Mouse (Mus musculus) urinary bladder, postnatal 14 days (tissue): ENCODE results near the gene Olfr1395.

Source experiments
- DNase-seq: peaks from one replicate; pipeline ENCODE4 v3.0.0; 2021; ENCODE audit warnings: low spot score

The Olfr1395 gene

DNA sequence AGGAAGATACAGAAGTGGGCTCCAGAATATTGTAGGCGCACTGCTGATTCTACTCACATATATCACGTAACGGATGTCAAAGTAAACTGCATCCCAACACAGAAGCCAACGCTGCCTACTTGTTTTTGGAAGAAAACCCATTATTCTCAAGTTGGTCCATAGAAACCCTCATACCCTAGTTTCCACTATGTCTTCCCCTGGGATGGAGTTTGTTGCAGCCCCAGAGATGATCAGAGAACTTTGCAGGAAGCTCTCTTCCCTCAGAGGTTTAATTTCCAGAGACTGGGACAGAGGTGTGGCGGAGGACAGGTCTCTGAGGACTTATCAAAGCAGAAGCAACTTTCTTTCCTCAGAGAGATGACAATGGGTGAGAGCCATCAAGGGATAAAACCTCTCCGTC, at the start of gene Olfr1395:
Gene Olfr1395 (plus strand): TSS at position 301 of the 400 bp plus-strand sequence.
- DNase-seq: no peak

GRCm38 (mm10) chr11:49092786-49093185, 49.3 kb upstream of the Olfr1395 start:
- no peak for DNase-seq

DNA sequence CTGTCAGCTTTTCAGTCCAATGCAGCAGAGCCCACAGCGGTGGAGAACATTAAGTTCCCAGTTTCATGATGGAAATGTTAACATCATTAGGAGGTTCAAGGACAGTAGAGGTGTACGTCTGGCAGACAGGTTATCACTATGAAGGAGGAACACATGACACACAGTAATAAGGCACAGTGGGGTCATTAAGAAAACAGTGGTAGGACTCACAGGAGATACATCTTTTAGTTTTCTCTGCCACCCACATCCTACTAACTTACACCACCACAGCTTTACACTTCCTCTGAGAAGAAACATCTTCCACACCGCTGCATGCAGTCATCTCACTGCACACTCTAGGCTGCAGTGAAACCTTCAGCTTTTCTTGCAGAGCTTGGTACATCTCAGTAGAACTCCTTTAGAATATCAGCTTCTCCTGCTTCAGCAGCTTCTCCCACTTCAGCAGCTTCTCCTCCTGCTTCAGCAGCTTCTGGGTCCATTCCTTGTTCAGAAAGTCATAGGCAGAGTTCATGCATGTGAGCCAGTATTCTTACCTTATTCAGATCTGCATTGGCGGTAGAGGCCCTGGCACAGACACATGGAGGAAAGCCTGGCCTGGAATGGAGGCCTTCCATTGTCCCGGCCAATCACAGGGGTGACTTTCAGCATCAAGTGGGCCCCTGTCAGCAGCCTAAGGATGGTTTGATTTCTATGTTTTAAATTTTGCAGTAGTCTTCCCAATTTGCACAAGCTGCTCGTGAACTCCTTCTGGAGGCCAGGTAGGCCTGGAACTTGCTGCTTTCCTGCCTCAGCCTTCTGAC, 48.0 kb upstream of the Olfr1395 start:
- DNase-seq: no peak

- no peak for DNase-seq
These were observed 46.7 kb upstream of the Olfr1395 start for GRCm38 (mm10) chr11:49095367-49095766.

- no peak for DNase-seq
These were observed 41.7 kb upstream of the Olfr1395 start for GRCm38 (mm10) chr11:49100409-49100808.

GRCm38 (mm10) chr11:49101500-49101899, 40.6 kb upstream of the Olfr1395 start:
- no peak for DNase-seq

DNA sequence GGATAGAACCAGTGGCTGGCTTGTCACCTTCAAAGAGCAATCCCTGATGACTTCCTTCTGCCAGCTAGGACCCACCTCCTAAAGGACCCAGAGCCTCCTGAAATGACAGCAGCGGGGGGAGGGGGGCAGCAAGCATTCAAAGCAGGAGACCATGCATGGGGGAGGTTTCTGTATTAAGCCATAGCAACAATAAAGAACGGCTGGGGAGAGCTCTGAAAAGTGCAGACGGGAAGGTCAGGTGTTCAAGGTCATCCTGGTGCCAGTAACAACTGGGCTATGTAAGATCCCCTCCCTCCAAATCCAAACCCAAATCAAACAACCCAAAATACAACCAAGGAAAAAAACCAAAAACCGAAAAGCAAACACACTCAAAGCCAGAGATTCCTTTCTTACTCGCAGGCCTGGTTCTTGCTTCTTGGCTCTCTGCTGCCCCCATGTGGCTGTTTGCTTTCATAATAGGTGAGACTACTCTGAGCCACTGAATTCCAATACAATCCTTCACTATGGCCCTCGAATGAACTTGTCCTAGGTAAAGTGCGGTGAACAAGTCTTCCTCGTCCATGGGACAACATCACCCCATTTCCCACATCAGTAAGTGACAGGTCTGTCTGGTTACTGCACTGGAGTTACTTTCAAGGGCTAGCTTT, 38.9 kb upstream of the Olfr1395 start:
- peak; percentile 91 for DNase-seq

DNA sequence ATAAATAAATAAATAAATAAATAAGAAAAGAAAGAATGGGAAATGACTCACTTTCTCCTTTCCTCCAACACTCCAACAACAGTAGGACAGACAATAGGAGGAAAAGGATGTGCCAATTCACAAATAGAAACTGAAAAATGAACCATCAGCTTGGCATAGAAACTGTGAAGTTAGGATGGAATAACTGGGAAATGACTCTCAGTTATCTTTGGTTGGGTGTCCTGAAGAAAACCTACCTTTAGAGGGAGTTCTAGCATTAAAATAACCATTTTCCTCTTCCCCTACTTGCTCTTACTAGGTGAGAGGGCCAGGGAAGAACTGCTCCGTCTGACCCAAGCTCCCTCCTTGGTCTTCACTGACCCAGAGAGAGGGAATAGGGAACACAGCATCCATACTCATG, 36.3 kb upstream of the Olfr1395 start:
- no peak for DNase-seq

GRCm38 (mm10) chr11:49107650-49108537, 34.2 kb upstream of the Olfr1395 start:
- no peak for DNase-seq

GRCm38 (mm10) chr11:49108833-49109232, 33.2 kb upstream of the Olfr1395 start:
- DNase-seq: peak; percentile 29

- DNase-seq: no peak
These were observed 31.1 kb upstream of the Olfr1395 start for GRCm38 (mm10) chr11:49111000-49111399.

DNA sequence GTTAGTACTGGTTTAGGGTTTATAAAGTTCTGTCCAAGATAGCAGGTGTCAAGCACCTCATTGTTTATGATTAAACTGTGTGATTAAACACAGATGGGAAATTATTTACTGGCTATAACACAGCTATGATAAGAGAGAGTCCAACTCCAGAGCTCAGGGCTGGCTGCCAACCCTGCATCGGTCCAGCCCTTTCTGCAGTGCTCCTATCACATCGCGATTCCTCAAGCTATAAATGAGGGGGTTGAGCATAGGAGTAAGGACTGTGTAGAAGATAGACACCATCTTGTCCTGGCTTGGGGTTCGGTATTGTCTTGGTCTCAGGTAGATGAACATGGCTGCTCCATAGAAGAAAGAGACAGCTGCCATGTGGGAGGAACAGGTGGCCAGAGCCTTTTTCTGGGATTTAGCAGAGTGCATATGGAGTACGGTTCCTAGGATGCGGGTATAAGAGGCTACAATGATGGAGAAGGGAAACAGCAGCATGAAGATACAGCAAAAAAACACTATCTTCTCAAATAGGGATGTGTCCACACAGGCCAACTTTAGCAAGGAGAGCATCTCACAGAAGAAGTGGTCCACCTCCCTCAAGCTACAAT, 29.4 kb upstream of the Olfr1395 start:
- no peak for DNase-seq

DNA sequence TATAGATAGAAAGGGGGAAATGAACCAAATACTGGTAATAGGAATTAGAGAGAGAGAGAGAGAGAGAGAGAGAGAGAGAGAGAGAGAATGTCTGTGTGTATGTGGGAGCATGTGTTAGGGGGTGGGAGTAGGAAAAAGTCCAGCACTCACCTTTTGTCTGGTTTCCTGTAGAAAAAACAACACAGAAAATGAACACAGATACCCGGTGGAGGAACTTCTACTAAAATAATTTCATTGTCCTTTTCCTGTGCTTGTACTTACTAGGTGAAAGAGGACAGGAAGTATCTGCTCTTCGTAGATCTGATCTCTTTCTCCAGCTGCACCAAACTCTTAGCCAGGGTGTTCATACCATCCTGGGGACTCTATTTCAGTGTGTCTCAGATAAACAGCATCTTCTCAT, 27.9 kb upstream of the Olfr1395 start:
- DNase-seq: no peak

- DNase-seq: no peak
These were observed 27.3 kb upstream of the Olfr1395 start, which contains the start of gene Olfr1396 for GRCm38 (mm10) chr11:49114774-49115173. TSS of gene Olfr1396 (minus strand) at chr11:49114874.

- DNase-seq: no peak
These were observed 22.4 kb upstream of the Olfr1395 start for GRCm38 (mm10) chr11:49119635-49120034.

DNA sequence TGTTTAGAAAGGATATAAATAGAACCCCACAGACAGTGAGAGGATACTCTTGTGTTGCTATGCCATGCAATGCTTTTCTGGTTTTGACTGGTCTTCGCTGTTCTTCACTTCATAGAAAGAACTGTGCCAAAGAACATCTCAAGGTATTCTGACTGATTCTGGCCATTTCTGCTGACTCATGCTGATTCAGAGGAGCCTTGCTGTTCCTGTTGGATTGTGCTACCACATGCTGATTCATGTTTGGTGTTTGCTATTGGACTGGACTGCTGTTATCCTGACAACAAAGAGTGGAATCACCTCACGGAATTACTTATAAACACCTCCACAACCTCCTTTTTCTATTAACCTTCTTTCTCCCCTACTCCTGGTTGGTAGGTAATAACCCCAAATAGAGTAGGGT, 17.9 kb upstream of the Olfr1395 start:
- no peak for DNase-seq

DNA sequence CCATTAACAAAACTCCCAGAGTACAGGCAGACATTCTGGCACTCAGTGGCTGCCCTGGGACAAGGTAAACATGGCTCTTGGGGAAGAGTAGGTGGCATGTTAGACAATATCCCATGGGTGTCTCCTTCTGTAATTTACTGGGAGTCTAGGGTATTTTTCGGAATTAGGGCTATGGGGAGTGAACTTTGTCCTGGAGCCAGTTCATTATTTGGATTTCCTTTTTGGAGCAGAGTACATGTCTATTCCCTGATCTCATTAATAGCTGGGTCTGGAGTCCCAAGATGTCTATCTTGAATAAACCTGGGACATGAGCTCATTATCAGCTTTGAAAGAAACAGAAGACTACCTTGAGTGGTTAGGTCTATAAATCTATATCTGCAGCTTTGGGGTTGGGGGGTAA, 12.0 kb downstream of the Olfr1395 start, which contains the start of gene Olfr1394:
Gene Olfr1394 (plus strand): TSS at position 301 of the 400 bp plus-strand sequence.
- no peak for DNase-seq

- no peak for DNase-seq
These were observed 15.0 kb downstream of the Olfr1395 start for GRCm38 (mm10) chr11:49156821-49157814.

DNA sequence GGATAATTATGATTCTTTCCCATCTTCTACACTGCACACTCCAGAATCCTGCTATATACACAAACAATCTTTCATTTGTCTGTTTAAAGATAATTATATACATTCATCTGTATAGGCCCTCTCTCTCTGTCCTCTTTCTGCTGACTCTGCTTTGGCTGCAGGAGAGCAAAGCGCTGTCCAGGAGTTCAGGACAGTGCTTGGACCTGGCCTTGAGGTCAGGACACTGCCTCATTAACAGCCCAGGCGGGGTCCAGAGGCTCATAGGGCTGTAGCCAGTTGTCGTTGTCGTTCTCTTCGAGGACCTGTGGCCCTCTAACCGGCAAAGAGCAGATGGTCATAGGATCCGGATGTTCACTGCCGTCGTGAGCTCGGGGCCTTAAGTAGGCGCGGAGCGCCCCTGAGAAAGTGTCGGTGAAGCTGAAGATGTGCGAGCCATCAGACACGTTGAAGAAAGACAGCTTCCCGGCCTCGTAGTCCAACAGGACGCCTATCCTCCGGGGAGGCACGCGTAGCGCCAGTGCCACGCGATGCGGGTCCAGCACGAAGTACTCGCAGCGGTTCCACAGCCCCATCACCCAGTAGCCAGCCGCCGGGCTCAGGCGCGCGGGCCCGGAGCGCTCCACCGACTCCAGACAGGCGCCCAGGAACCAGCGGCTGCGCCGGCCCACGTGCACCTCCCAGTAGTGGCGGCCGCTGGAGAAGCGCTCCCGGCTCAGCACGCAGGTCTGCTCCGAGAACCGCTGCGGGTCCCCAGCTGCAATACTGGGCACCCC, 27.0 kb downstream of the Olfr1395 start:
- no peak for DNase-seq

- DNase-seq: no peak
These were observed 28.5 kb downstream of the Olfr1395 start for GRCm38 (mm10) chr11:49170576-49170975.
